Mouse (Mus musculus) layer of hippocampus, adult 9-11 months (tissue): ENCODE measurements around the gene Rnf187.
A peak's percentile ranks its signal among the peaks of the same experiment; 100 is the strongest.

Experiments used
- DNase-seq: peaks from one replicate; pipeline ENCODE4 v3.0.0; 2022

Rnf187 gene

DNA sequence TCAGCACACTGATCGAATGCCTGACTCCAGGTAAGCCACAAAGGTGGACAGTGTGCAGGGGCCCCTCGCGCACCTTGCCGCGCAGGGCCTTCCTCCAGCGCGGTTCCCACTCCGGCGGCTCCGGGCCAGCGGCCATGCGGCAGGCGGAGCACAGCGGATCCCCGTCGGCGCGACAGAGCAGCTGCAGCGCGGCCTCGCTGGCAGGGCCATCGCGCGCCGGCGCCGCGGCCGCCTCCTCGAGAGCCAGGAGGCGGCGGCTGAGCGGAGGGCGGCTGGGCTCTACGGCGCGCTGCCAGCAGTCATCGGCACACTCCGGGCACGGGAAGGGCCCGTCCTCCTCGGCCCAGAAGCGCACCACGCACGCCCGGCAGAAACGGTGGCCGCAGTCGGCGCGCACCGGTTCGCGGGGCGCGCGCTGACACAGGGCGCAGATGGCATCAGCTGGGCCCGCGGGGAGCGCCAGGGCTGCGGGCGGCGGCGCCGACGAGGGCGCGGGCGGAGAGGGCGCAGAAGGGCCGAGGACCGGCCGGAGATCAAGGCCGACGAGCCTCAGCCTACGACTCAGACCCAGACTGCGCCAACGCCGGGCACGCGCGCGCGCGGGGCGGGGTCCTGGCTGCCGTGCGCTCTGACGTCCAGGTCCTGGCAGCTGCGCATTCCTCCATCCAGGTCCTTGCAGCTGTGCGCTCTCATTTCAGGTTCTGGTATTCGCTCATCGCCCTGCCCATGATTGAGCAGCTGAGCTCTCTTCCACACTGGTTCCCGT lies at the start of gene Rnf187:
TSS of gene Rnf187 (minus strand) at position 595 of the 766 bp plus-strand sequence.
- DNase-seq, result peak; percentile 95

DNA sequence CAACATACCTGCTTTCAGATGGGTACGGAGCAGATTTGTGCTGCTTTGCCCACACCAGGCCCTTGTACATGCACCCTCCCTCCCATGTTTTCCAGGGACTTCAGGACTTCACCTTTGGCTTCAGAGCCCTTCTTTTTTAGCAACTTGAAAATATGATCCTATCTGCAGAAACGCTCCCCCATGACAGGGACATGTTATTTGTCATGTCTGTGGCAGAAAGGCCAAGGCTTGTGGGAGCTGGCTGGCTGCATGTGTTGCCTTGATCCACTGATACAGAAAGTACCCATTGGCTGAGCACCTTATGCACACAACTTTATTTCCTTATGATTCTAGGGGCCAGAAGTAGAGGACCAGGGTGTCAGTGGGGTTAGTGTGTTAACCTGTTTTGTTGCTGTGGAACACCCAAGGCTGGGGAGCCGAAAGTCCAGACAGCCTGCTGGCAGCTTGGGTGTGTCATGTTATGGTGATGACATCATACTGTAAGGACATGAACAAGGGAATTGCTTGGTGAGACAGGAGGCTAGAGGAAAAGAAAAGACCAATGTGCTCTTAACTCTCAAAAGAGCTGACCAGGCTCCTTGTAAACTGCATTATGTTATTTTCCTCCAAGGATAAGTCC lies 46.7 kb upstream of the Rnf187 start:
- DNase-seq, result no peak

DNA sequence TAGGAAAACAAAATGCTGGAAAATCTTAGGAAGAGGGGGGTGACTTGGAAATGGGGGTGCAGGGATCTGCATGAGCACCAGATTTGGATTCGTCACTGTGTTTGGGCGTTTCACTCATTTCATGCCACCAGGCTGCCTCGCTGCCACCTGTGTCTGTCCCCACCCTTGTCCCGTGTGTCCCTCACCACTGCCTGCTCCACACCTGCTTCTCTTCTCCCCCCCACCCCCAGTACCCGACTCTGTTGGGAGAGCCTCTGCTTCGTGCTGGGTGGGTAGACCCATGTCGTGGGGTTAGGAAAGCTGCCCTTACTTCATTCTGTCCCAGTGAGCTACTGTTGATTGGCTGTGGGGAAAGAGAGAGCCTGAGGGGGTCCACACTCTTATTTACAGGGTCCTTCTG lies 45.9 kb upstream of the Rnf187 start:
- no peak for DNase-seq

DNA sequence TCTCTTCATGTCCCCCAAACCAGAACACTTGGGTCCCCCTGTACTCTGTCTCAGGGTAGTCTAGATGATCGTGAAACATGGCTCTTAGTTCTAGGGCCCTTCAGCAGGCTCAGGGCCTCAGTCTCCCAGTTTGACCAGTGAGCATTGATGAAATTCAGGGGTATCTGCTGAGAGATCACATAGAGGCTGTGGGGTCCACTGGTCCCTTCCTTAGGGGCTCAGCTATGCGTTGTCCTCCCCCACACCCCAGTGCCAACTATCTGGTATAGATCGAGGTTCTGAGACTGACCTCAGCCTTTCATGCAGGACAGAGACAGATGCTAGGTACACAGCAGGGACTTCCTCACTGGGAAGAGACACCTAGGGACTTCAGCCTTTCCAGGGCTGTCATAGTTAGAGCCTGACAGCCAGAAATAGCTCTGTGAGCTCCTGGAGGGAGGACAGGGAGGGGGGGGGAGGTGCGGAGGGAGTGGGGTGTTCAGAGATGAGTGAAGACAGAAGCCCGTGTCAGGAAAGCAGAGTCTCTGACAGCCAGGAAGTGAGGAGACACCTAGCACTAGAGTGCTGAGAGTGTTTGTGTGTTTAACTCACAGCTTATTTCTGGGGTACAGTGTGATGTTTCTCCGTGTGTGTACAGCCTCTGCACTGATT lies 45.1 kb upstream of the Rnf187 start:
- no peak for DNase-seq

DNA sequence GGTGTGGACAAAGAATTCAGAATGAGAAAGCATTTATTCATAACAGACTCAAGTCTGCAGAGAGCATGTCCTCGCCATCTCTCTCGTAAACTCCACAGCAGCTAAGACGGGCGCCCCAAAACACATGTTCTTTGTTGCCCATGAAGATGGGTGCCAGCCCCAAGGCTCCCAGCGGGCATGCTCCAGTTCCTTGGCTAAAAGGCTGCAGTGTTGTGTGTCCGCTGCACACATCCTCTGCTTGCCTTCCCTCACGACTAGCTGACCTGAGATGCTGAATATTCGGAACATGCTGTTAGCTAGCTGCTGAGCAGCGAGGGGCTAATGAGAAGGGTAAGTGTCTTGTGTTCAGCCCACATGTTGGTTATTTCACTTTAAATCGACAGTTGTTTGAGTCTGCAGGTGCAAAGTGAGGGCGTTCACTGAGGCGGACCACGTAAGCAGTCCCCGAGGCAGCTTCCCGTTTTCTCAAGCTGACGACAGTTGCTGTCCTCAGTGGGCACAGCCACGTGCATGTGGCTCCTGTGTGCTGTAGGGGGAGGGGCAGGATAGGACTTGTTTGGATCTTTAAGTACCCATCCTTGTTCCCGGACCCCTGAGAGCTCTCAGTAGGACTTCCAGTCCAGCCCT lies 43.9 kb upstream of the Rnf187 start:
- no peak for DNase-seq

DNA sequence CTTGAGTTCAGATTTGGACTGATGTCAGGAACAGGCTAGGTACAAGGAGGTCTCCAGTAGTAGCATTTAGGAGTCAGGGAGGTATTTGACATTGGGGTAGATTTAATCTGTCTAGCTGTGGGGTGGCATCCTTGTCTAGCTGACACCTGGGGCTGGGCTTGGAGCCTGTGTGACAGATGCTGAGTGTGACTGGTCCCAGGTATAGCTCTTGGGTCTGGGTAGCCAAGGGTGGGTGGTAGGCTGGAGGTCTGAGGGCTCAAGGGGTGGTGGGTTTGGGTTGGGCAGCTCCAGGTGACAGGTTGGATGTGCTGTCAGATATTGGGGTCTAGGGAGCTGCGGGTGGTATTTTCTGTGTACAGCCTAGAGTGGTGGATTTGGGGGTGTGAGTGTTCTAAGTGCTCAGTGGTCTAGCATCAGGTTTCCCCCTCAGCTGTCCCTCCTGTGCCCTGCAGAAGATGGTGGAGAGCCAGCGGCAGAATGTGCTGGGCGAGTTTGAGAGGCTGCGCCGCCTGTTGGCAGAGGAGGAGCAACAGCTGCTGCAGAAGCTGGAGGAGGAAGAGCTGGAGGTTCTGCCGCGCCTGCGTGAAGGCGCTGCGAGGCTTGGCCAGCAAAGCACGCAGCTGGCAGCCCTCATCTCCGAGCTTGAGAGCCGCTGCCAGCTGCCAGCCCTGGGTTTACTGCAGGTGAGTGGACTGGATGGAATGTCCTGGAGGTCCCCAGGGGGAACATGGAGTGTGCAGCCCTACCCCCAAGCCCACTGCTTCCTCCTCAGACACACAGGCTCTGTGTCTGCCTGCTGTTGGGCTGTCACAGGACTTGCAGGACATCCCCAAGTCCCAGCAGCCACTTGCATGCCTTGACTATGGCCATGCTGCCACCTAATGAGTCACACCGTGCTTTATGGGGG lies 43.1 kb upstream of the Rnf187 start:
- peak; percentile 84 for DNase-seq

DNA sequence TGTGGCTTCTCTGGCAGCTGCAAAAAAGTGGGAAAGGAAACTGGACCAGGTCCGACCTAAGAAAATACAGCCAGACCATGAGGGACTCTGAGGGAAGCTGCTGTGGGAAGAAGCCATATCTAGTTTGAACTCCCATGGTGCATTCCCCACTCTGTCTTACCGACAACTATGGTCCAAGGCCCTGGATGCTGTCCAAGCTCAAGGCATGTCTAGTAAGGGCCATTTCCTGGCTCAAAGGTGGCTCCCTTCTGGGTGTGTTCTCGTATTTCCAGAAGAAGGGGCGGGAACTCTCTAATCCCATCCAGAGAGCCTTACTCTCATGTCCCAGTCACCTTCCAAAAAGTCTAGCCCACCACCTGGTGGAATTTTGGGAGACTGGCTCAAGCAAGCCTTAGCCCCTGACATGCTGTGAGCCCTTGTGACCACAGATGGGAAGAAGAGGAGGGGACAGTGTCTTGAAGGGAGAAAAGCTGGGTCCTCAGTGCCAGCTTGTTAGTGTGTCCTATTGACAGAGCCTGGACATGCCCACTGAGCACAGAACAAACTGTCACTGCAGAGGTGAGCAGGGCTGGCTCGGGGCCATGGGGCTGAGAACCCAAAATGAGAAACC lies 41.8 kb upstream of the Rnf187 start:
- no peak for DNase-seq

DNA sequence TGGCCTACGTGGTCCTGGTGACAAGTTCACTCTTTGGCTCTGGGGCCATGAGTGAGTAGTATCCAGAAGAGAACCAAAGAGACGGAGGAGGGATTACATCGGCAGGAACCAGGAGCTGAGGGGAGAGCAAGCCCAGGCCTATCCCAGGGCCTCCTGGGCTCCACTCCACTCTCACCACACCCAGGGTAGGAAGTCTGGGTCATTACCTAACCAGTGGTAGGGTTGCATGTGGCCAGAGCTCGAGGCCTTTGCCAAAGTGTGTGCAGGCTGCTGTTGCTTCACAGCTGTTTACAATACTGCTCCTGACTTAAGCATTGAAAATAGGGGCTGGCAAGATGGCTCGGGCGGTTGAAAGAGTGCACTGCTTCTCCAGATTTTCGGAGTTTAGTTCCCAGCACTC lies 40.9 kb upstream of the Rnf187 start:
- no peak for DNase-seq

DNA sequence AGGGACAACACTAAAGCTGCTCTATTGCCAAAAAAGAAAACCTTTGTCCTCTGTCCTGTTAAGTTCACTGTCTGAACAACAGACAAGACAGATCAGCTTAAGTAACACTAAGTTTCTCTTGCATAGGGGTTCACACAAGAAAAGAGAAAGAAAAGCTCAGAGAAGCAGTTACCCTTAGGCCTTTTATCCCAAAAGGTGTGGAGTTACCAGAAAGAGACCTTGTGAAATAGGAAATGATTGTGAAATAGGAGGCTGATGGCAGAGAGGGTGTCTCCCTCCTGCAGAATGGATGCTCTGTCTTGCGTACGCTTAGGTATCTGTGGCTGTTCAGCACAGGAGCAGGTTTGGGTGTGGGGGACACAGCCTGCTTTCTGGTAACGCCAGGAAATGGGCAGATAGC lies 40.5 kb upstream of the Rnf187 start:
- DNase-seq, result no peak

DNA sequence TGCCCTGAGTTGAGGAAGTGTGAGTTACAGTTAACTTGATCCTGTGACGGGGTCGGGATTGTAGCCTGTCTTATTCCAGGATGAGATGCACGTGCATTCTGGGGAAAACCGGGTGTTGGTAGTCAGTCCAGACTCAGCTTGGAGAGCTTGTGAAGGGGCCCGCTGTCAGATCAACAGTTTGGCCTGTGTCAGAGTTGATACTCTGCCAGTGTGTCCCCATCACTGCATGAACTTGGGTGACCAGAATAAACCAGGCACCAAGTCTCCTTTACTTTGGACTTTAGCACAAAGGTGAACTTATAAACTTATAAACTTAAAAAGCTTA lies 40.0 kb upstream of the Rnf187 start:
- no peak for DNase-seq

DNA sequence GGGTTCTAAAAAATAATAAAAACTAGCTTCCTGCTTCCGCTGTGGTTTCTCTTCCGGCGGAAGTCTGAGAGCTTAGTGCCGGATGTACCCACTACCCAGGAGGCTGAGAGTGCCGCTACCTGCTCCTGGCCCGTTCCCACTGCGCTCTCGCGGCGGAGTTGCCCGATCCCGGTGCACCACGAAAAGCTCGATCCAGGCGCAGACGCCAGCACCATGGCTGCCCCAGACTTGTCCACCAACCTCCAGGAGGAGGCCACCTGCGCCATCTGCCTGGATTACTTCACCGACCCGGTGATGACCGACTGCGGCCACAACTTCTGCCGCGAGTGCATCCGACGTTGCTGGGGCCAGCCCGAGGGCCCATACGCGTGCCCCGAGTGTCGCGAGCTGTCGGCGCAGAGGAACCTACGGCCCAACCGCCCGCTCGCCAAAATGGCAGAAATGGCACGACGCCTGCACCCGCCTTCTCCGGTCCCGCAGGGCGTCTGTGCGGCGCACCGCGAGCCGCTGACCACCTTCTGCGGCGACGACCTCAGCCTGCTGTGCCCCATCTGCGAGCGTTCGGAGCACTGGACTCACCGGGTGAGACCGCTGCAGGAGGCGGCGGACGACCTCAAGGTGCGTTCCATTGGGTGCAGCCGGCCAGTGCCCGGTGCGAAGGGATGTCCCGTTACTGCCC lies 39.5 kb upstream of the Rnf187 start, which contains the start of gene Trim11:
TSS of gene Trim11 (plus strand) at position 67 of the 679 bp plus-strand sequence.
- DNase-seq, result peak; percentile 56

DNA sequence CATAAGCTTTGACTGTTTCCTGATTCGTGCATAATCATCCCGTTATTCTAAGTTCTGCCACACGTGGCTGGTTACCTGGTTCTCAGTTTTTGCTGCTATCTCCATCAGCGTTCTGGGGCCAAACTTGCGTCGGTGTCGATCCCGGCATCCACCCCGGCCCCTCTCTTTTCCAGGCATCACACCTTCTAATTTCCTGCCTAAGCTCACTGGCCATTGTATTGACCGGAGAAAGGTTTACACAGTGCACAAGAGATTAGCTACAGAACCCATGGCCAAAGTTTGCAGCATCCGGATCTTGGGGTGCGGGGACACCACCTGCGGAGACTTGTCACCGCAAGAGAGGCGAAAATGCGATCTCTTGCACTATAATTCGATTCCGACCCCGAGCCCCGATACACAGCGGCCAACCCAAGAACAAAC lies 38.9 kb upstream of the Rnf187 start:
- DNase-seq, result no peak

DNA sequence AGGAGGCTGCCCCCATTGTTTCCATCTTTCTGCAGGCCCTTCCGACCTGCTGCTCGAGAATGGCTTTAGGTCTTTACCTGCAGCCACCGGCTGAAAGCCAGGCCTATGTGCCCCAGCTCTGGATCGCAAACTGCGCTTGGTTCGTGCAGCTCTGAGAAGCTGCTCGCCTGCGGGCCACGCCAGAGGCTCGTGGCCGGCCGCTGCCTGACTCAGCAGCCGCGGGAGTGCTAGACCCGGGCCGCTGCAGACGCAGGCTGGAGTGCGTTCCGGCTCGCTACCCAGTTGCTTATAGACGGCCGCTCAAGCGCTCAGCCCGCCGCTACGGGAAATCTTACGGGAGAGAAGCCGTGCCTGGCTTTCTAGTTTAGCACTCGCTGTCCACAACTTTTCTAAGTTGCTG lies 38.4 kb upstream of the Rnf187 start:
- no peak for DNase-seq

DNA sequence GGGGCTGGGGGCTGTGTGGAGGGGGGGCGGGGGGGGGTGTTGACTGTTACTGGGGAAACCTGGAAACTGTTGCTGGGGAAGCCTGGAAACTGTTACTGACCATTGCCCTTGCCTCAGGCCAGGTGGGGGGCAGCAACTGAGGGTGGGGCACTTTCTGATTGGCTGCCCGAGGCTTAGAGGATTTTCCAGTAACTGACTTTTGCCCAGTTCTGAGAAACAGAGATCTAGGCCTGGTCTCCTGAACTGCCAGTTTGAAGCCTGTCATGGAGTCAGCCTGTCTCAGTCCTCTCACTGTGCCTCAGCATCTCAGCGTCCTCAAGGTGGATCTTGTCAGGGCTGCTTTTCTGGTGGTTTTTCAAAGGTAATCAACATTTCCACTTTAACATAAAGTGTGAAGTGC lies 35.7 kb upstream of the Rnf187 start:
- no peak for DNase-seq

DNA sequence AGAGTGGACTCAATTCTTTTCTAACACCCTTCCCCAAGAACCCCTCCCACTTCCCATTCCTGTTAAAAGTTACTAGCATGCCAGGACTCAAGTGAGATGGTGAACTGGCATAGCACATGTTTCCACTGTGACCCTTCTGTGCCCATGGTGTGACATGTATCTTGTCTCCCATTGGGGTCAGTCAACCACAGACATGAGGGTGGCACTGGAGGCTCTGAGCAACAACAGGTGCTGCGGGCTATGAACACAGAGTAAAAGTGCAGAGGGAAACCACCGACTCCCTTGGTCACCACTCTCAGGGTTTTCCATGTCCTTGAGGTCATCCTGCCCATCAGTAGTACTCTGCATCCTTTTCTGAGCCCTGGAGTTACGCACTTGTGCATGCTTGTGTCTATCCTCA lies 33.1 kb upstream of the Rnf187 start:
- DNase-seq, result no peak

DNA sequence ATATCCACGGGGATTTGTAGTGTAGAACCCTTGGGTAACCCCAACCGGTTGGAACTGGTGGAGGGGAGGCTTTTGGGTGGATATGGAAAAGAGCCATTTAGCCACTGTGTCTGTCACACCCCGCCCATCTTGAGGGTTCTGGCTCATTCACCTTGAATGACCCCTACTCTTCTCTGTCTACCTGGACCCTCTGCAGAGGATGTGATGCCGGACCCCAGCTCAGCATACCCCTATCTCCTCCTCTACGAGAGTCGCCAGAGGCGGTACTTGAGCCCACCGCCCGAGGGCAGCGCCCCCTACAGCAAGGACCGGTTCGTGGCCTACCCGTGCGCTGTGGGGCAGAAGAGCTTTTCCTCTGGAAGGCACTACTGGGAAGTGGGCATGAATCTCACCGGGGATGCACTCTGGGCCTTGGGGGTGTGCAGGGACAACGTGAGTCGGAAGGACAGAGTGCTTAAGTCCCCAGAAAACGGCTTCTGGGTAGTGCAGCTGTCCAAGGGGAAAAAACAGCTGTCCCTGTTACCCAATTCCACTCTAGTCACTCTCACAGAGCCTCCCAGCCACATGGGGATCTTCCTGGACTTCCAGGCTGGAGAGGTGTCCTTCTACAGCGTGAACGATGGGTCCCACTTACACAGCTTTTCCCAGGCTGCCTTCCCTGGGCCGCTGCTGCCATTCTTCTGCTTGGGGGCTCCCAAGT lies 32.3 kb upstream of the Rnf187 start:
- DNase-seq, result no peak

DNA sequence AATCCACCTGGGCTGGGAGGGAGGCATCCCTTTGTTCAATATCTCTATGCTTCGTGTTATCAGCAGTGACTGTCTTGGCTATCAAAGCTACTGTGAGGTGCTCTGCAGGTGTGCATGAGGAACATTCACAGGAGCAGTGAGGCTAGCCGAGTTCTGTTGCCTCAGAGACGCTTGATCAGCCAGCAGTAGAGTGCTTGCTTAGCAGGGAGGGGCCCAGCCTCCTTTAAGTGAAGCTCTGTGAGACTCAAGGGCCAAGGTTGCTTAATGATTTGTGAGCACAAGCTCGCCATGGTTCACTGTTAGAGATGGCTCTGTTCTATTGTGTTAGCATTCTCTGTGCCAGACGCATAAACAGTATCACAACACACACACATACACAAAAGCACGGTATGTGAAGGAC lies 30.9 kb upstream of the Rnf187 start:
- DNase-seq, result no peak

DNA sequence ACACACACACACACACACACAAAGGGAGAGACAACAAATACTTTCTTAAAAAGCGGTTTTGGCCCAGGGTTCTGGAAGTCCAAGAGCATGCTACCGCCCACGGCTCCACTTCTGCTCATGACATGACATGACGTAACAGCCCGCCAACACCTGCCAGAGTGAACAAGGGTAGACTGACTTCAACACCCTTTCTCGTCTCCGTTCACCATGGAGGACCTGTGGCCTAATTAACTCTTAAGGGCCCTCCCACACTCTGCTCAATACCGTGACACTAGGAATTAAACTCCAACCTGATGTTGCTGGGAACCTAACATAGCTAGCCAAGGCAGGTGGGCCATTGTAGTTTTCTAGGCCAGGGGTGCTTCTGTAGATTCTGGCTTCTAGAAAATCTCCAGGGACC lies 30.3 kb upstream of the Rnf187 start:
- no peak for DNase-seq

DNA sequence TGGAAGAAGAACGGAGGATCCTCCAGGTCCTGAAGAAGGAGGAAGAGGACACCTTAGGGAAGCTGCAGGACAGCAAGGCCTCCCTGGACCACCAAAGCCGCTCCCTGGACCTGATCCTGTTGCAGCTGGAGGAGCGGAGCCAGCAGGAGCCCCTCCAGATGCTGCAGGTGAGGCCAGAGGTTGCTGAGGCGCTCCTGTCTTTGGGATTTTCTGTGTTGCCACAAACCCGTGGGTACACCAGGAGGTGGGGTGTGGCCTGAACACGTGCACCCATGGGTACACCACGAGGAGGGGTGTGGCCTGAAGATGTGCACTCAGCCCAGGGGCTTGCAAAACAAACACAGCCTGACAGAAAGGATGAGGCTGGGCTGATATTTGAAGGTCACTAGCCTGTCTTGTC lies 29.8 kb upstream of the Rnf187 start:
- no peak for DNase-seq

DNA sequence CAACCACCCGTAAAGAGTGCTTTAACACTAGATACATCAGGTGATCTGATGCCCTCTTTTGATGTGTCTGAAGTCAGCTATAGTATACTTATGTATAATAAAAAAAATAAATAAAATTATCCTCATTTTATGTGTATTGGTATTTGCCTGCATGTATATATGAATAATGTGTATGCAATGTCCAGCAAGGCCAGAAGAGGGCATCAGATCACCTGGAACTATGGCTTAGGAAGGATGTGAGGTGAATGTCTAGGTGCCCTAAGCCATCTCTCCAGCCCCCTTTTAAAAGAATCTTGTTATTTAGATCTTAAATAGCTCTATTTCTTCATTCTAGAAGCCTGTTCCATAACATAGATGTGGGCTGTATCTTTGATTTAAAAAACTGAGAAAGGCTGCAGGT lies 28.6 kb upstream of the Rnf187 start:
- DNase-seq, result no peak
